Mouse (Mus musculus) gastrocnemius, adult 2 months (tissue): ENCODE measurements around the gene Rad54l. TPM values are rescaled to one million over a fixed set of nuclear protein-coding genes. Genes with fewer than 3 reads are reported as not detected.
A peak's percentile ranks its signal among the peaks of the same experiment; 100 is the strongest.

ENCODE experiments used
- DNase-seq: peaks from one replicate; pipeline ENCODE4 v3.0.0; 2022
- H3K27ac ChIP-seq: fragments of 200-600 bp; 2 replicates; pipeline ENCODE4 v1.8.1; 2022; ENCODE audit warnings: mild to moderate bottlenecking
- H3K4me3 ChIP-seq: fragments of 200-600 bp; 2 replicates; pipeline ENCODE4 v1.8.1; 2022; ENCODE audit warnings: mild to moderate bottlenecking, moderate library complexity
- CTCF ChIP-seq: fragments of 200-600 bp; IDR thresholded peaks from 2 replicates; pipeline ENCODE4 v1.8.1; 2022; ENCODE audit warnings: antibody characterized with exemption, mild to moderate bottlenecking, moderate library complexity
- intact Hi-C: fragments of 180-260 bp; cut with DNase I; formaldehyde crosslinking; loops from one replicate; pipeline ENCODE4 v1.15.1; 2025
- total RNA-seq, 2 experiments: library from RNA; stranded (reverse); gene quantifications; 2 replicates each; pipeline ENCODE4 v1.2.3; 2021

The Rad54l gene
- total RNA-seq, 2 experiments from 2014 or later, result 0.23 to 0.36 TPM

DNA sequence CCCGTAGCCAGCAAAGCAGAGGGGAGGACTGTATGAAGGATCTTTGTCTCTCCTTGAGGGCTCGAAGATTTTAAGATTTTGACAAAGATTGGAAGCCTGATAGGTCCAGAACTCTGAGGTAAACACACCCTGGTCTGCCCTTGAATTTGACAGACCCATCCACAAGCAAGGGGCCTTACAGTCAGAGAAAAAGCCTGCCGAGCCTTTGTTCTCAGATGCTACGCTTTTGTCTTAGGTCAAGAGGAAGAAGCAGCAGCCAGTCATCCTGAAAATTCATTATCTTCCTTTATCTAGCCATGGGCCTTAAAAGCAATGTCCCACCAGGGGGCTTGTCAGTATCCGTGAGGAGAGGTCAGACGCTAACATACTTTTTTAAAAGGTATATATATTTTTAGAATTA, 4.5 kb upstream of the Rad54l start:
- H3K4me3 ChIP-seq, result no peak overlapping the region
- intact Hi-C loops, result no loop called here
- H3K27ac ChIP-seq, result no peak overlapping the region
- no peak for DNase-seq
- no peak for TF ChIP-seq CTCF

DNA sequence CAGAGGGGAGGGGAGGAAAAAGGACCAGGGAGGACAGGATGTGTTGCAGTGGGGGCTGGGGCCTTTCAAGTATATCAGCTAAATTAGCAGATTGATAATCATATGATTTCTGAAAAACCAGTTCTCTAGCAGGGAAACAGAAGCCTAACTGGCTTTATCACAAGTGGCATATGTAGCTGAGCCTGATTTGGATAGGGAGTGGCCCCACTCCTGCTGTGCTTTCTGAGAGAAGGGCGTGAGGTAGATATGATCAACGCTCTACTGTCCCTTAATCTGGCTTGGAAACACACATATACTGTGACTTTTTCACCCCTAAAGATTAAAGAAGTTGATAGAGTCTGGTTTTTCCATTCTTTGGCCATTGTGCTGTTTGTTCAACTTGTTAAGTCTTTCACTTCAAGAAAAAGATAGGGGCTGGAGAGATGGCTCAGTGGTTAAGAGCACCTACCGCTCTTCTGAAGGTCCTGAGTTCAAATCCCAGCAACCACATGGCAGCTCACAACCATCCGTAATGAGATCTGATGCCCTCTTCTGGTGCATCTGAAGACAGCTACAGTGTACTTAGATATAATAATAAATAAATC, 2.4 kb upstream of the Rad54l start:
- TF ChIP-seq CTCF, result no peak
- intact Hi-C loops, result no loop called here
- DNase-seq, result no peak
- no peak overlapping the region for H3K27ac ChIP-seq
- H3K4me3 ChIP-seq, result no peak overlapping the region

DNA sequence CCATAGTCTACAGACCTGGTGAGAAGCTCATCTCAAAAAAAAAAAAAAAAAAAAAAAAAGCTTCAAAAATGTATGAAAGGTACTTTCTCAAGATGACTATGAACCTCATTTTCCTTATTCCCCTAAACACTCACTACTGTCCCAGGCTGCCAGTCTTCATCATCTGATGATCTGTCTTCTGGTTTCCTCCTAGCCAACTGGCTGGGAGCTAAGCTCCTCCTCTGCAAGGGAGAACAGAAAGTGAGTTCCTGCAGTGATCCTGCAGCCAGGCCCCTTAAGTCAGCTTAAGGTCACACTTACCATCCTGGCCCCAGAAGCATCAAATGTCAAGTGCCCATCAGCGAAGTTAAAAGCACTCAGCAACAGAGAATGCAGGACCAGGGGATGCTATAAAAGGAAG, 728 bp downstream of the Rad54l start:
- TF ChIP-seq CTCF, result no peak
- DNase-seq, result no peak
- intact Hi-C loops, result no loop called here
- H3K27ac ChIP-seq, result no peak overlapping the region
- H3K4me3 ChIP-seq, result no peak overlapping the region; the same call in 1 of the 2 replicates

DNA sequence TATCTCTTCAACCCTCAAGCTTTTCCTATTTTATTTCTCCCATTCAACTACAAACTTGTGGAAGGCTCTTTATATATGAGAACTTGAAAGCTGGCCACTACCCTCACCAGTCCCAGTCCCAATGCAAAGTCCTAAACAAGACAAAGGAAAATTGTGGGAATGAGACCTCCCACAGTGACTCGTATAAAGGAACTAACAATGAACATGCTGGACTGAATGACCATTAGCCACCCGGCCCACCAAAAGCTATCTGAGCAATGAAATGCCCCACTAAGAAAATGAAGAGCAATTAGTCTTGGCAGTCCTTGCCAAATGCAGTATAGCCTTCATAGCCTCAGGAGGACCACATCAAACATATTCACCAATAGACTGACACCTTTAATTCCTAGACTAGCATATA, 12.0 kb downstream of the Rad54l start:
- no peak for TF ChIP-seq CTCF
- Histone ChIP-seq H3K27ac (no peak overlapping the region), H3K4me3 (no peak overlapping the region)
- intact Hi-C loops, result no loop called here
- no peak for DNase-seq

DNA sequence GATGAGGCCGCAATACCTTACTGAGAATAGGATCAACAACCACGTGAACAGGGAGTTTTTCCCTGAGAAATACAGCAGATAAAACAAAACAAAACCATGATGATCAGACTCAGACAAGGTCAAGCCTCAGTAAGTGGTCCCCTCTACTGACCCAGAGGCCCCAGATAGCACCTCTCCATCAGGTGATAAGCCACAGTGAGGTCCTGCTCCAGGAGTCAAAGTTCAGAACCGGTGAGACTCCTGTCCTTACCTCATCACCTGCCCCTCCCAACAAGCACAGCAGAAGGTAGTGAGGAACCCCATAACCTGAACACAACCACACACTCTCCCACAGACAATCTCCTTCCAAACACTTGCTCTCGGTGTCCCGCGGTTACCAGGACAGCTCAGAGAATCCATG, 12.8 kb downstream of the Rad54l start:
- intact Hi-C loops, result no loop called here
- DNase-seq, result no peak
- H3K4me3 ChIP-seq, result no peak overlapping the region
- H3K27ac ChIP-seq, result no peak overlapping the region
- no peak for TF ChIP-seq CTCF

DNA sequence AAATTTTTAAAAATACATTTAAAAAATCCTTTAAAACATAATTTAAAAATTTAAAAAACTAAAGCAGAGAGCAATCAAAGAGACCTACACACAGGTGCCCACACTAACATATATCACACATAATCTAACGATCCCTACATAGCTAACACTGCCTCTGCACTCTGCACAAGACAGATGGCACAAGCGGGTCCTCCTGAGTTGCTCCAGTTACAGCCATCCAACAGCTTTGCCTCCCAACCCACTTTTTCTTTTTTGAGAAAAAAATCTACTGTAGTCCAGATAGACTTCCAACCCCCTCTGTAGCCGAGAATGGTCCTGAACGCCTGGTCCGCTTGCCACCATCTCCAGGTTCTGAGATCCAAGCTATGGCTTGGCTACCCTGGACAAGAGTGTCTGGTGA, 18.2 kb downstream of the Rad54l start:
- intact Hi-C loops, result no loop called here
- no peak overlapping the region for H3K27ac ChIP-seq
- DNase-seq, result no peak
- H3K4me3 ChIP-seq, result no peak overlapping the region
- no peak for TF ChIP-seq CTCF

DNA sequence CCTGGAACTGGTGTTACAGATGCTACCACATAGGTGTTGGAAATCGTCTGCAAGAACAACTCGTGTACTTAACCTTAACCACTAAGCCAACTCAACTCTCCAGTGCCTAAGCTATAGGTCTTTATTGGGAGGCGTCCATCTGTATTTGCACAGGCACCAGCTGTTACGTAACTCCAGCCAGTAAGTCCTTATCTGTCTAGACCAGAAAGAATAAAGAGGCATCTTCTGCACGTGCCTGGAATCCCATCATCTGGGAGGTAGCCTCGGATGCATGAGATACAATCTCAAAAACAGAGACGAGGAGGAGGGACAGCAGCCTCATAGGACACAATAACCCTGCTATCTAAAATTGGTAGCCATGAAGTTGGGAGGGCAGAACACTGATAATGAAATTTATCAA, 22.5 kb downstream of the Rad54l start:
- Histone ChIP-seq H3K4me3 (no peak overlapping the region), H3K27ac (no peak overlapping the region)
- intact Hi-C loops, result no loop called here
- TF ChIP-seq CTCF, result no peak
- DNase-seq, result no peak

DNA sequence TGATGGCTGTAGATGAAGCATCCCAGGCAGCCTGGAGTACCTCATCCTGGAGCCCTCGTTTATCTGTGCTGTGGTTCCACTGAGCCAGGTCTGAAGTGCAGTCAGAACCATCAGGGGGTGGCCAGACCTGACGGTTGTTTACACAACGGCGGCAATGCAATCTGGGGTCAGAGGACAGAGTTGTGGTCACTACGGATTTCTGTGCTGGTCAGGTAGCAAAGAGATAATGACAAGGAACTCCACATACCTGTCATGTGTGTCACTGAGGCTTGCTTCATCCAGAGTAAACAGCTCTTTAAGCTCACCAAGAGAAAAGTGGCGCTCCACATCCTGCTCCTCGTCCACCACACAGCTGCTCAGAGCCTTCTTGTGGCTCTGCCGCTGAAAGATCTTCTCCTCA, 26.3 kb downstream of the Rad54l start:
- no peak overlapping the region for H3K27ac ChIP-seq
- intact Hi-C loops, result no loop called here
- no peak overlapping the region for H3K4me3 ChIP-seq
- DNase-seq, result no peak
- TF ChIP-seq CTCF, result no peak

DNA sequence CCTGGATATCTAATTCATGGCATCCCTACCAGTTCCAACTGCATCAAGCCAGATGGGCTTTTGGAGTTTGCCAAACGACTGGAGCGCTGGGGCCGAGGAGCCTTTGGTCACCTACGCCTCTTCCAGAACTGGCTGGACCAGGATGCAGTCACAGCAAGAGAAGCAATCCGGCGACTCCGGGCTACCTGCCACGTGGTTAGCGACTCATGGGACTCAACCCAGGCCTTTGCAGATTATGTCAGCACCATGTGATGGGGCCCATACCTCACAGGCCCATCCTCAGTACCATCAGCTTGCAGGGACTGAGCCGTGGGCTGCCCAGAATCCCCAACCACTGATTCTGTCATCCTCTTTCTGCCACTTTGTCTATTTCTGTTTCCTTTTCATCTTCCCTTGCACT, 27.2 kb downstream of the Rad54l start:
- intact Hi-C loops, result no loop called here
- no peak for DNase-seq
- TF ChIP-seq CTCF, result no peak
- no peak overlapping the region for H3K27ac ChIP-seq
- H3K4me3 ChIP-seq, result no peak overlapping the region

DNA sequence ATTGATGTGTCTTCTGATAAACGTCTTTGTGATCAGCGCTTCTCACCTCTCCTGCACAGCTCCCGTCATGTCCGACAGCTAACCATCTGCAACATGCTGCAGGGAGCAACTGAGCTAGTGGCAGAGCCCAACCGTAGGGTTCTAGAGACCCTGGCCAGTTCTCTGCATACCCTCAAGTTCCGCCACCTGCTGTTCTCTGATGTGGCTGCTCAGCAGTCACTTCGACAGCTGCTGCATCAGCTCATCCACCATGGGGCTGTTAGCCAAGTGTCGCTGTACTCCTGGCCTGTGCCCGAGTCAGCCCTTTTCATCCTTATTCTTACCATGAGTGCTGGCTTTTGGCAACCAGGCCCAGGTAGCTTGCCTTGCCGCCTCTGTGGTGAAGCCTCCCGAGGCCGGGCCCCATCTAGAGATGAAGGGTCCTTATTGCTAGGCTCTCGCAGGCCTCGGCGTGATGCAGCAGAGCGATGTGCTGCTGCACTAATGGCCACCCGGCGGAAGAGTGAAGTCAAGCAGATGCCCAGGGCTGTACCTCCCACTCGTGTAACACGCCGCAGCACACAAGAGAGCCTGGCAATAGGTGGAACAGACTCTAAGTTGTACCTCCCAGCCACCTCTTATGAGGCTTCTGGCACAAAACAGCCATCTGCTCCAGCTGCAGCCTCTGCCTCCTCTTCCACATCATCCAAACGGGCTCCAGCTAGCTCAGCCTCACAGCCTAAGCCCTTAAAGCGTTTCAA, 34.8 kb downstream of the Rad54l start:
- no peak overlapping the region for H3K27ac ChIP-seq
- no peak for TF ChIP-seq CTCF
- no peak overlapping the region for H3K4me3 ChIP-seq
- intact Hi-C loops, result no loop called here
- peak; percentile 51 for DNase-seq

DNA sequence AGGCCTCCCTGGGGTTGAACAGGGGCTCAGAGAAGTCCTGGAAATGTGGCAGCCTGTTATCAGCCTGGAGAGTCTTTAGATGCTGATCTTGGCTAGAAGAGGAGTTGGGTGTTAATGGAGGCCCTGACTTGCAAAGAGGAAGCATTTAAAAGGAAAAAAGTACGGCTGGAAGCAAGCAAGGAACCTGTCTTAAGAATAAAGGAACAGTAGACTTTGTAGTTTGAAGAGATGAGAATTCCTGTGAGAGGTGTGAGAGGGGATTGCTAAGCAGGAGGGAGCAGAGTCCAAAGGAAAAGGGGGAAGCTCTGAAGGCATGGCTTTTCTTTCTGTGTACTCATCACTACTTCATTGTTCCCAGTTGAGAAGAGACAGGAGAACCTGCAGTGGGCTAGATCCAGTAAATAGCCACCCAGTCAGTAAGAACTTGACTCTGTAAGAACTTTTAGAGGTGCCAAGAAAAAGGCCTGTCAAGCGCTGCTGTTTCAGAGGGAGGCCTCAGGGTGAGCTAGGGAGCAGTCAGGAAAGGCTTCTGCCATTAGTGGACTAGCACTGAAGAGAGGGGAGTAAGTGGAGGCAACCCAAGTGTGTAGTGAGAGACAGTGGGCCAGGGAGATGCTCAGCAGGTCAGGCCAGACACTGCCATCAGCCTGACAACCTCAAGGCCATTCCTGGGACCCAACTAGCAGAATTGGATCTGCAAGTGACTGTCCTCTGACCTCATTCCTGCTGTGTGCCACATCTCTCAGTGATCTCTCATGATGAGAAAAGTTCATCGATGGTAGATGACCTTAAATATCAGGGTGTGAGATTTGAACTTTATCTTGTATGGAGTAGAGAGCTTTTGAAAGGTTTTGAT, 46.0 kb downstream of the Rad54l start:
- TF ChIP-seq CTCF, result no peak
- peak overlapping the region; percentile 98 for H3K27ac ChIP-seq
- intact Hi-C loops, result no loop called here
- peak; percentile 20 for DNase-seq
- peak overlapping the region; percentile 97 for H3K4me3 ChIP-seq

DNA sequence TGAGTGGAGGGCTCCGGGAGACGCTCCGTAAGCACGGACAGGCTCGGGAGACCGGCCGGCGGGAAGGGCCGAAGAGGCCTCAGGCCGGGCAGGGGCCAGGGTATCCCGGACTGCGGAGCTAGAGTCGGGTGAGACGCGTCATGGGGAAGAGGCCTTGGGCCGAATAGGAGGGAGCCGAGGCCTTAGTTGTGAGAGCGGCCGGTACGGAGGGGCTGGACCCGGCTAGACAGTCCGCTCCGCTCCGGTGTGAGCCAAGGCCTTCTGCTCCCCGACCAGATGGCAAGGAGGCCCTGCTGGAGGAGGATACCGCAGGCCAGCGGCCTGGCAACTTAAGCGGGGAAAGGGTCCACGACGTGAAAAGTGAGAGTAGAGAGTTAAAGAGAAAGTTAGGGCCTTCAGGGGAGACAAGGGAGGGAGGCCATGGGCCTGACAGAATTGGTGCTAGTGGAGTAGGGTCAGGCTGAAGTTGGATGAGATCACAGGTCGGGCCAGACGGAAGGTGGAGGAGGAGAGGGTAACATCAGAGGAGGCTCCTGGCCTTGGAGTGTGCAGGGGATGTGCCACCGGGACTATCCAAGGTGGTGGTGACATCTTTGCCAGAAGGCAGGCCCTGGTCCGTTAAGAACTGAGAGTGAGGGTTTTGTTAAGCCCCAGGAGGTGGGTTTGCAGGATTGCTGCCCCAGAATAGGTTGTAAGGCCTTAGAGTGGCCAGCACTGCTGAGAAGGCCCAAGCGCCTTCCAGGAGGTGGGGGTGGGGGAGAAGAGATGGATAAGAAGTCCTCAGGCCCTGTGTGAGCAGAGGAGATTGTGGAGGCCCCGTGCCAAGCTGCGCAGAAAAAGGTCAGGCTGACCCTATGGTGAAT, 46.9 kb downstream of the Rad54l start:
- intact Hi-C loops, result no loop called here
- H3K4me3 ChIP-seq, result peak overlapping the region; percentile 97
- no peak for TF ChIP-seq CTCF
- peak; percentile 59 for DNase-seq
- H3K27ac ChIP-seq, result peak overlapping the region; percentile 98
